Mouse (Mus musculus): ENCODE data around the gene Kcnd3. TPM values are rescaled to one million over a fixed set of nuclear protein-coding genes. Genes with fewer than 3 reads are reported as not detected.

Kcnd3 gene
- polyA plus RNA-seq, 1 experiment from 2014 or later: 7.1 TPM

DNA sequence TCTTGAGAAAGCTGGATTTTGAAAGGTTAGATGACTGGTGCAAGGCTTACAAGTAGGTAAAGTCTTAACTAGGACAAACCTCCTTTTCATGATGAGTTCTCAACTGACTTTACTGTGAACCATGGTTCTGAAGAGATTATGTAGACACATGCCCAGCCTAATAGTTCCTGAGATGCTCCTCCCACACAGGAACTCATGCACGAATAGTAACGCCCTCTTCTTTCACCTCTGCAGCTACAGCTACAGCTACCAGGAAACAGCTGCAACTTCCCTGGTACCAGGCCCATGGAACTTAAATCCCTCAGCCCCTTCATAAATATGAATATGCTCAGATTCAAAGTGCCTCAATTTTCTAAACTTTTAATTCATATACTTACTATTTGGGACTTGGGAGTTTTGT lies 223.8 kb downstream of the Kcnd3 start:
- Histone ChIP-seq H3K27me3 (no peaks in the 10 kb centered on the region), H3K4me3 (no peak overlapping the region), H3K9ac (no peak overlapping the region), H3K4me1 (replicated peaks) (no peaks in the 10 kb centered on the region), H3K4me2 (no peak overlapping the region), H3K36me3 (peaks cover 33% of the 10 kb centered on the region), H3K9me3 (no peaks in the 10 kb centered on the region), H3K27ac (no peak overlapping the region)
- 55% methylated on average over 2 of the region's 2 CpGs for WGBS
- ATAC-seq (ENCODE audit: low FRiP score): no peak

DNA sequence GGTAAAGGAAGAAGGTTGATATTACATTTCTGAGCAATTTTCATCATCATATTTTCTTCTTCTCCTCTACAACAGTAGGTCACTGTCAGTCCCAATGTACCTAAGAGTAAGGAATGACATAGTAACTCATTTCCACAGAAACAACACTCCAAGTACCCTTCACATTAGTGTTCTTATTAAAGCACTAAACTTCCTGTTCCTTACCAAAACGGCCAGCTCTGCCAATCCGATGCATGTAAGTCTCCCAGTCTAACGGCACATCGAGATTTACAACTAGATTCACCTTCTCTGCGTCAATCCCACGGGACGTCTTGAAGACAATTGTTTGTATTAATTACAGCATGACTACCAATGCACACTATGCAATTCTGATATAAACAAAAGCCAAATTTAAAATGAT lies 228.2 kb downstream of the Kcnd3 start:
- 91% methylated on average over 7 of the region's 7 CpGs for WGBS
- peaks cover 54% of the 10 kb centered on the region for H3K36me3 ChIP-seq
- no peak for ATAC-seq (ENCODE audit: low FRiP score)
- H3K9ac ChIP-seq: no peak overlapping the region
- no peaks in the 10 kb centered on the region for H3K27me3 ChIP-seq
- no peak overlapping the region for H3K4me3 ChIP-seq
- no peaks in the 10 kb centered on the region for H3K9me3 ChIP-seq
- no peak overlapping the region for H3K27ac ChIP-seq
- no peaks in the 10 kb centered on the region for H3K4me1 ChIP-seq (replicated peaks)
- H3K4me2 ChIP-seq: no peak overlapping the region

DNA sequence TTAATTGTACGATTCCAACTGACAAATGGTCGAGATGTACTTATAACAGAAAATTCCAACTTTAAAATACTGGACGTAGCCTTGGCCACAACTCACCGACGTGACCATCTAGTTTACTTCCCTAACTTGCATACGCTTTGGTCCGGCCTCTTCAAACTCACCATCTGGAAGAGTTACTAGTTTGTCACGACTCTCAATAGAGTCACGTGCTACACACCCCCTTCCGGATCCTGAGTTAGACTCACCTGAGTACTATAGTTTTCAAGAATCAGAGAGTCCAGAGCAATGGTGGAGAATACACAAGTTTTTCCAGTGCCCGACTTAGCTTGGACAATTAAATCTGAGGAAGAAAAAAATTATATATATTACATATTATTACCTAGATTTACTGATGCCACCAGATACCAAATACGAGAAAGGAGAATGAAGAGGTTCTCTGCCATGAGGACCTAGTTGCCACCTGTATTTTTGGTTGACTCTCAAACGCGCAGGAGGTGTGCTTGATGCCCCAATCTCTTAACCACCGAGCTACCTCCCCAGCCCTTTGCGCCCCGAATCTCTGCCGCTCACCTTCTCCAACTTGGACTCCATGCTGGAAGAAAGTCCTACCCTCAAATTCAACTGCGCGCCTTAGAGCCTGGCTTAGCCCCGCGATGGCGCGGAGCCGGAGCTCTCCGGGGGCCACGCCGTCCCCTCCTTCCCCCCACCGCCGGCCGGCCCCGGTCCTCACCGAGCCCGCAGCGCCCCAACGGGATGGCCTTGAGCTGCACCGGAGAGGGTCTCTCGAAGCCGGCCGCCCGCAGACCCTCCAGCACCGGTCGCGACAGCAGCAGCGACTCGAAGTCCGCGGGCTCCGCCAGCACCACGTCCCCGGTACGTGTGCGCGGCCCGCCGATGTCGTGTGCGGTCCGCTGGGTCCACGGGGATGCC lies 234.5 kb downstream of the Kcnd3 start:
- Histone ChIP-seq H3K4me3 (peak overlapping the region; percentile 93), H3K4me1 (replicated peaks) (peaks cover 11% of the 10 kb centered on the region), H3K27me3 (peaks cover 4% of the 10 kb centered on the region; the same call in 1 of the 2 replicates), H3K36me3 (peaks cover 17% of the 10 kb centered on the region), H3K27ac (peak overlapping the region; percentile 86), H3K4me2 (peak overlapping the region; percentile 72), H3K9me3 (no peaks in the 10 kb centered on the region), H3K9ac (peak overlapping the region; percentile 92)
- 8% methylated on average over 56 of the region's 60 CpGs for WGBS
- no peak; the same call in none of the 2 replicates for ATAC-seq (ENCODE audit: low FRiP score)

GRCm38 (mm10) chr3:105687324-105688060 lies 235.4 kb downstream of the Kcnd3 start, which contains the start of gene Ddx20:
Ddx20 (minus strand) TSS chr3:105687574.
- Histone ChIP-seq H3K36me3 (peaks cover 14% of the 10 kb centered on the region; the same call in 1 of the 2 replicates), H3K4me2 (peak within 1 kb of the TSS; percentile 72), H3K27me3 (peaks cover 4% of the 10 kb centered on the region; the same call in 1 of the 2 replicates), H3K9me3 (no peaks in the 10 kb centered on the region), H3K4me1 (replicated peaks) (peaks cover 11% of the 10 kb centered on the region), H3K9ac (peak within 1 kb of the TSS; percentile 92), H3K27ac (peak within 1 kb of the TSS; percentile 86), H3K4me3 (peak within 1 kb of the TSS; percentile 93)
- under 1% methylated on average over 62 of the region's 72 CpGs for WGBS
- ATAC-seq (ENCODE audit: low FRiP score): peak; percentile 97

DNA sequence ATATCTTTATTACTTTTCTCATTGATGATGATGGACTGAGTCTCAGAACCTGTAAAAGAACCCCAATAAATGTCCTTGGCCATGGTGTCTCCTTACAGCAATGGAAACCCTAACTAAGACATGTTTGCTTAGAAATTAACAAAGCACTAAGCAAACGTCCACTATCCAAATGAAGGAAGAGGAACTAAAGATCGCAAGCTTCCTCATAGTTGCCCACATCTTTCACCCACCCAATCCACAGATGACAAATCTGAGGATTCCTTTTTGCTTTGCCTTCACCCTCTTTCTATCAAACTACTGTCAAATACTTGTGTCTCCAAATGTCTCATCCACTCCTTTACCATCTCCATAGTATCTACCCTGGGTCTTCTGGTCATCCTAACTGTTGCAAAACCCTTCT lies 236.4 kb downstream of the Kcnd3 start:
- ATAC-seq (ENCODE audit: low FRiP score): no peak
- Histone ChIP-seq H3K27ac (no peak overlapping the region), H3K9me3 (no peaks in the 10 kb centered on the region), H3K36me3 (0 out of 2 replicates have a peak, but pooled peaks cover 3% of the 10 kb centered on the region), H3K4me1 (replicated peaks) (peaks cover 11% of the 10 kb centered on the region), H3K27me3 (peaks cover 4% of the 10 kb centered on the region; the same call in 1 of the 2 replicates), H3K4me2 (no peak overlapping the region), H3K4me3 (no peak overlapping the region), H3K9ac (no peak overlapping the region)
- 88% methylated on average over 2 of the region's 2 CpGs for WGBS

DNA sequence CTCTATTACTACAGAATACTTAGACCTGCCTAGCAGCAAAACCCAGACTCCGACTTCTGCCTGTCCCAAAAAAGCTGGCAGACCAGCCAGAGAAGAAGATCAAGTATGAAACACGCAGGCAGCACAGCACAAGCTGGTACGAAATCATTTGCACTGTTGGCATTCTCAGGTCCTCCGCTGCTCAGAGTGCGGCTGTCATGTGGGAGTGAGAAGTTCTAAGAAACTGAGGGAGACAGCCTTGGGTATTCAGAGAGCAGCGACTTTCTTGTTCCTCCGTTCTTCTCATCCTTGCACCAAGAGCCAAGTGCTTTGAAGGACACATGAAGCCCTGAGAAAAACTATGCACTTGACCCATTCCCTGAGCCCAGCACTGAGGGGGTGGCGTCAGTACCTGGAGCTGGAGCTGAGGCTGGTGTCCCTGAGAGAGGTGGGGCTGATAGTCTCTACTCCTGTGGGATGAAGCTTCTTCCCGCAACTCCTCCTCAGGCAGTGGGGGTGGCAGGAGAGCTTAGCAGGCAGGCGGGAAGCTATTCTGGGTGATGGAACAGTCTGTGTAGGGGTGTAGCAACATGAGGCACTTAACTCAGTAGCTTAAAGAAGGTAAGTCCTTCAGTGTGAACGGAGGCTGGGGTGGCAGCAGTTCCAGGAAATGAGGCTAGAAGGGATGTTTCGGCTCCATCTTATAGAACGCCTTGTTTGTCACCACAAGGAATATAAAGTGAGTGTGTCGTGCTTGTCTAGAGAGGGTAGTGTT lies 241.4 kb downstream of the Kcnd3 start:
- no peak overlapping the region for H3K4me2 ChIP-seq
- H3K9ac ChIP-seq: no peak overlapping the region
- peaks cover 38% of the 10 kb centered on the region for H3K4me1 ChIP-seq (replicated peaks)
- H3K4me3 ChIP-seq: no peak overlapping the region
- no peak for ATAC-seq (ENCODE audit: low FRiP score)
- H3K27me3 ChIP-seq: peaks cover 4% of the 10 kb centered on the region; the same call in 1 of the 2 replicates
- no peaks in the 10 kb centered on the region for H3K9me3 ChIP-seq
- H3K27ac ChIP-seq: no peak overlapping the region
- H3K36me3 ChIP-seq: no peaks in the 10 kb centered on the region
- 78% methylated on average over 14 of the region's 14 CpGs for WGBS

DNA sequence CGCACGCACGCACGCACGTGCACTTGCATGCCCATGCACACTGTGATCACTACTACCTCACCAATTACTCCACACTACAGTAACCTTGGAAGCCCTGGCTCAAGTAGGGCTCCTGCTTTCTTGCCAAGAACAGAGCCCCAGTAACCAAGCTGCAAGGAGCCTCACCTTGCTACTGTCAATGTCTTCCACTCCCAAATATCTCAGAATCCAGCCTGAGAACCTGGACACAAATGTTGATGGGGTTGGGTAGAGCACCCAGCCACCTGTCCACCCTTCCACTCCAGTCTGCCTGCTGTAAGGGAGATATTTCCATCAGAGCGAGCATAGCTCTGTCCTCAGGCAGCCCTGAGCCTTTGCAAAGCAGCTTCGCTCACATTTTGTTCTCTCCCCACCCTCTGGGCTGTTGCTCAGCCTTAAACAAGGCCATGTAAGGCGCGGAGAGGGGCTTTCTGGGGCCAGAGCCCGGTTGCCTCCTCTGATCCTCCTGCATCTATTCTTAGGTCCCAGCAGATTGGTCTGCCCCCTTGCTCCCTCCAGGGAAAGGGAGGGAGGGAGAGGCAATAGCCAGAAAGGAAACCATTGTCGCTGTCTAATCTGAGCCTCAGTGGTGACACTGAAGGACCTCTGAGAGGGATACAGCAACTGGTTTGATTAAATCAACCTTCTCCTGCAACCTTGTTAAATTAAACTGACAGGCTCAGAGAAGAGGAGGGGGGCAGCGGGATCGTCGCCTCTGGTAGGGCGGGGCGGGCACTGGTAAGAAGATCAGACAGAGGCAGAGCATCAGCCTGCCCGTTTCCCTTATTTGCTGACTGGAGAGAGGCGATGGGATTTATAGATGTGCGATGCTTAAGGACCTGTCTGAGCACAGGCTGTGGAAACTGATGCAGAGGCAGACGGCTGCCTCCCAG lies 243.6 kb downstream of the Kcnd3 start:
- peak; percentile 58 for ATAC-seq (ENCODE audit: low FRiP score)
- H3K9ac ChIP-seq: peak overlapping the region; percentile 35

GRCm38 (mm10) chr3:105696387-105697147 lies 244.4 kb downstream of the Kcnd3 start:
- Histone ChIP-seq H3K9me3 (no peaks in the 10 kb centered on the region), H3K4me2 (peak overlapping the region; percentile 42), H3K4me1 (replicated peaks) (peaks cover 38% of the 10 kb centered on the region), H3K4me3 (no peak overlapping the region), H3K27me3 (peaks cover 2% of the 10 kb centered on the region; the same call in 1 of the 2 replicates), H3K9ac (0 out of 2 replicates have a peak overlapping the region, but pooled peaks have one; percentile 35), H3K36me3 (no peaks in the 10 kb centered on the region), H3K27ac (peak overlapping the region; percentile 66; the same call in 1 of the 2 replicates)
- peak; percentile 25; the same call in 1 of the 2 replicates for ATAC-seq (ENCODE audit: low FRiP score)
- WGBS: 61% methylated on average over 17 of the region's 17 CpGs

More for the DNA sequence above, 243.6 kb downstream of the Kcnd3 start:
- peak overlapping the region; percentile 42 for H3K4me2 ChIP-seq
- H3K4me3 ChIP-seq: peak overlapping the region; percentile 7; the same call in 1 of the 2 replicates
- no peaks in the 10 kb centered on the region for H3K36me3 ChIP-seq
- 30% methylated on average over 20 of the region's 20 CpGs for WGBS
- peaks cover 4% of the 10 kb centered on the region; the same call in 1 of the 2 replicates for H3K27me3 ChIP-seq
- H3K9me3 ChIP-seq: no peaks in the 10 kb centered on the region
- H3K4me1 ChIP-seq (replicated peaks): peaks cover 38% of the 10 kb centered on the region
- peak overlapping the region; percentile 66 for H3K27ac ChIP-seq

- no peak overlapping the region for H3K4me3 ChIP-seq
- H3K27me3 ChIP-seq: peaks cover 6% of the 10 kb centered on the region; the same call in 1 of the 2 replicates
- H3K4me2 ChIP-seq: no peak overlapping the region
- H3K27ac ChIP-seq: no peak overlapping the region; the same call in 1 of the 2 replicates
- 64% methylated on average over 5 of the region's 5 CpGs for WGBS
- ATAC-seq (ENCODE audit: low FRiP score): peak; percentile 41; the same call in 1 of the 2 replicates
- peaks cover 38% of the 10 kb centered on the region for H3K4me1 ChIP-seq (replicated peaks)
- no peak overlapping the region for H3K9ac ChIP-seq
- no peaks in the 10 kb centered on the region for H3K9me3 ChIP-seq
- no peaks in the 10 kb centered on the region for H3K36me3 ChIP-seq
These were observed 245.0 kb downstream of the Kcnd3 start for GRCm38 (mm10) chr3:105697148-105697441.

GRCm38 (mm10) chr3:105698311-105698710 lies 246.2 kb downstream of the Kcnd3 start:
- H3K36me3 ChIP-seq: no peaks in the 10 kb centered on the region
- 96% methylated on average over 1 of the region's 1 CpGs for WGBS
- H3K27me3 ChIP-seq: peaks cover 19% of the 10 kb centered on the region
- no peak for ATAC-seq (ENCODE audit: low FRiP score)
- no peak overlapping the region for H3K4me2 ChIP-seq
- H3K27ac ChIP-seq: no peak overlapping the region
- H3K4me1 ChIP-seq (replicated peaks): peaks cover 38% of the 10 kb centered on the region
- no peak overlapping the region for H3K4me3 ChIP-seq
- no peaks in the 10 kb centered on the region for H3K9me3 ChIP-seq
- no peak overlapping the region for H3K9ac ChIP-seq
